Mouse (Mus musculus): ENCODE measurements around the gene Fam107b.

Fam107b gene

GRCm38 (mm10) chr2:3773089-3773488 lies 202.8 kb downstream of the Fam107b start:
- DNase-seq (ENCODE audit: low read depth, low spot score): no peak

GRCm38 (mm10) chr2:3775569-3775968 lies 205.3 kb downstream of the Fam107b start:
- DNase-seq (ENCODE audit: low read depth, low spot score): no peak

GRCm38 (mm10) chr2:3776045-3776444 lies 205.8 kb downstream of the Fam107b start:
- DNase-seq (ENCODE audit: low read depth, low spot score): no peak

GRCm38 (mm10) chr2:3777696-3778095 lies 207.4 kb downstream of the Fam107b start:
- DNase-seq (ENCODE audit: low read depth, low spot score): no peak

- no peak for DNase-seq (ENCODE audit: low read depth, low spot score)
Observed at GRCm38 (mm10) chr2:3785546-3785945, 215.3 kb downstream of the Fam107b start.

- no peak for DNase-seq (ENCODE audit: low read depth, low spot score)
Observed at GRCm38 (mm10) chr2:3787752-3788423, 217.6 kb downstream of the Fam107b start.

GRCm38 (mm10) chr2:3788424-3788786 lies 218.1 kb downstream of the Fam107b start:
- DNase-seq (ENCODE audit: low read depth, low spot score): no peak

GRCm38 (mm10) chr2:3796543-3796942 lies 226.3 kb downstream of the Fam107b start:
- DNase-seq (ENCODE audit: low read depth, low spot score): no peak

GRCm38 (mm10) chr2:3799767-3800554 lies 229.7 kb downstream of the Fam107b start:
- peak; percentile 67 for DNase-seq (ENCODE audit: low read depth, low spot score)

GRCm38 (mm10) chr2:3800555-3800878 lies 230.2 kb downstream of the Fam107b start:
- no peak for DNase-seq (ENCODE audit: low read depth, low spot score)

GRCm38 (mm10) chr2:3805742-3806141 lies 235.5 kb downstream of the Fam107b start:
- no peak for DNase-seq (ENCODE audit: low read depth, low spot score)

- DNase-seq (ENCODE audit: low read depth, low spot score): peak; percentile 24
Observed at GRCm38 (mm10) chr2:3810321-3810720, 240.0 kb downstream of the Fam107b start.

- peak; percentile 14 for DNase-seq (ENCODE audit: low read depth, low spot score)
Observed at GRCm38 (mm10) chr2:3816142-3816609, 245.9 kb downstream of the Fam107b start.

GRCm38 (mm10) chr2:3817626-3818025 lies 247.3 kb downstream of the Fam107b start:
- DNase-seq (ENCODE audit: low read depth, low spot score): no peak

GRCm38 (mm10) chr2:3822483-3823455 lies 252.5 kb downstream of the Fam107b start:
- no peak for DNase-seq (ENCODE audit: low read depth, low spot score)

Data from A20 (cell line).